Mouse (Mus musculus) cerebellum, adult 2 months (tissue): ENCODE data around the gene Galnt5.

Experiments
- CTCF ChIP-seq: fragments of 200-500 bp; IDR thresholded peaks from 2 replicates; pipeline ENCODE4 v1.5.1; 2011; ENCODE audit warnings: low read depth, mild to moderate bottlenecking, control low read depth, low read length, moderate library complexity, borderline replicate concordance; ENCODE audit not compliant: insufficient read depth
- POLR2A ChIP-seq: fragments of 200-500 bp; IDR thresholded peaks from 2 replicates; pipeline ENCODE4 v1.6.1; 2011; ENCODE audit warnings: low read length, control low read depth, borderline replicate concordance; ENCODE audit not compliant: insufficient read depth

GRCm38 (mm10) chr2:58041867-58042266 is 44.2 kb downstream of the Galnt5 start:
- TF ChIP-seq POLR2A (no peak), CTCF (no peak)
